Mouse (Mus musculus): Measurements from ENCODE around the gene Tdp1. TPM values are rescaled to one million over a fixed set of nuclear protein-coding genes. Genes with fewer than 3 reads are reported as not detected.

The Tdp1 gene
- polyA plus RNA-seq, 1 experiment, result 24.8 TPM

DNA sequence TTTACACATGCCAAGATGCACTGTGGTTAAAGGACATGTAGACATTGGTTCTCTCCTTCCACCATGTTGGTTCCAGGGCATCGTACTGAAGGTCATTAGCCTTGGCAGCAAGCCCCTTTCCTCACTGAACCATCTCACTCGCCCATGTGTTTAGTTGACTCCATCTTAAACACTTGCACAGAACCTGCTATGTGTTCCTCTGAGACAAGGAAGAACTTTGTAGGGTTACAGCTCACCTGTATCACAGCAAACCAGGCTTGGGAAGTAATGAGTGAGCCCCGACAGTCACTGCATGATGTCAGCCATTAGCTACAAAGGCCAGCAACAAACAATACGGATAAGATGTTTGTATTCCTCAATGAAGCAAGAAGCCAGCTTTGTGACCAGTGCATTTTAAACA lies 13.5 kb downstream of the Tdp1 start:
- H3K27ac ChIP-seq (ENCODE audit: insufficient read depth, low read length), result no peak overlapping the region
- no peak overlapping the region for H3K4me3 ChIP-seq (ENCODE audit: insufficient read depth, low read length)
- TF ChIP-seq CTCF (IDR thresholded peaks at IDR 0.05; ENCODE audit: borderline replicate concordance, insufficient read depth, low read length), result no peak
- TF ChIP-seq POLR2A (IDR thresholded peaks at IDR 0.05; ENCODE audit: low read depth, low read length), result no peak
- H3K4me1 ChIP-seq (ENCODE audit: control insufficient read depth, insufficient read depth, low read length), result peaks cover 3% of the 10 kb centered on the region

GRCm38 (mm10) chr12:99898248-99898870 lies 14.0 kb downstream of the Tdp1 start:
- no peak overlapping the region for H3K27ac ChIP-seq (ENCODE audit: insufficient read depth, low read length)
- no peak for TF ChIP-seq CTCF (IDR thresholded peaks at IDR 0.05; ENCODE audit: borderline replicate concordance, insufficient read depth, low read length)
- TF ChIP-seq POLR2A (IDR thresholded peaks at IDR 0.05; ENCODE audit: low read depth, low read length), result no peak

GRCm38 (mm10) chr12:99899991-99900390 lies 15.7 kb downstream of the Tdp1 start:
- peaks cover 5% of the 10 kb centered on the region for H3K4me1 ChIP-seq (ENCODE audit: control insufficient read depth, insufficient read depth, low read length)
- TF ChIP-seq POLR2A (IDR thresholded peaks at IDR 0.05; ENCODE audit: low read depth, low read length) (no peak), CTCF (IDR thresholded peaks at IDR 0.05; ENCODE audit: borderline replicate concordance, insufficient read depth, low read length) (no peak)
- no peak overlapping the region for H3K4me3 ChIP-seq (ENCODE audit: insufficient read depth, low read length)

More at GRCm38 (mm10) chr12:99898248-99898870, 14.0 kb downstream of the Tdp1 start:
- Histone ChIP-seq H3K4me1 (ENCODE audit: control insufficient read depth, insufficient read depth, low read length) (peaks cover 5% of the 10 kb centered on the region), H3K4me3 (ENCODE audit: insufficient read depth, low read length) (no peak overlapping the region)

GRCm38 (mm10) chr12:99901973-99902866 lies 17.9 kb downstream of the Tdp1 start:
- peak overlapping the region; percentile 84 for H3K27ac ChIP-seq (ENCODE audit: insufficient read depth, low read length)
- H3K4me1 ChIP-seq (ENCODE audit: control insufficient read depth, insufficient read depth, low read length), result peaks cover 10% of the 10 kb centered on the region
- H3K4me3 ChIP-seq (ENCODE audit: insufficient read depth, low read length), result no peak overlapping the region
- TF ChIP-seq CTCF (IDR thresholded peaks at IDR 0.05; ENCODE audit: borderline replicate concordance, insufficient read depth, low read length) (no peak), POLR2A (IDR thresholded peaks at IDR 0.05; ENCODE audit: low read depth, low read length) (no peak)

More at GRCm38 (mm10) chr12:99899991-99900390, 15.7 kb downstream of the Tdp1 start:
- H3K27ac ChIP-seq (ENCODE audit: insufficient read depth, low read length), result no peak overlapping the region

DNA sequence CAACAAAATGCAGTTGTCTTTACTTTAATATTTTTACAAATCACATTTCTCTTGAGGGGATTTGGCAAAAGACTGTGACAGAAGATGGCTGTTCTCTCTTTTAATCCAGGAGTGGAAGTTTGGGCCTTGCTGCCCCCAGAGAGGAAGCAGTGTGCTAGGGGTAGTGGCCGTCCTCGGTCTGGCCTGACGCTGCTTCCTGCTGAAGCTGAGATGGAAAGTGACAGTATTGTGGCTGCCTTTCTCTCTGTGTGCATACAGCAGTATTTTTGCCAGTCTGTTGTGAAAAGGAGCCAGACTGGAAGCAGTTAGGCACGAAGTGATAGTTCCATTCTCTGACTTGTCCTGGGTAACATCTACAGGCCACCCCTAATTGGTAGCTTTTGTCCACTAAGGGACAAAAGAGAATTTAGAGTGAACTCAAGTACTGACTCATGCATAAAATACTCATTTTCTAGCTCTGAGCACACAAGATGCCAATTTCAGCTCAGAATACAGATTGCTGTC lies 18.6 kb downstream of the Tdp1 start:
- Histone ChIP-seq H3K4me1 (ENCODE audit: control insufficient read depth, insufficient read depth, low read length) (peaks cover 10% of the 10 kb centered on the region), H3K4me3 (ENCODE audit: insufficient read depth, low read length) (no peak overlapping the region), H3K27ac (ENCODE audit: insufficient read depth, low read length) (peak overlapping the region; percentile 84)
- TF ChIP-seq POLR2A (IDR thresholded peaks at IDR 0.05; ENCODE audit: low read depth, low read length), result no peak
- TF ChIP-seq CTCF (IDR thresholded peaks at IDR 0.05; ENCODE audit: borderline replicate concordance, insufficient read depth, low read length), result no peak

GRCm38 (mm10) chr12:99904537-99904936 lies 20.2 kb downstream of the Tdp1 start:
- H3K27ac ChIP-seq (ENCODE audit: insufficient read depth, low read length), result no peak overlapping the region
- no peak overlapping the region for H3K4me3 ChIP-seq (ENCODE audit: insufficient read depth, low read length)
- peaks cover 10% of the 10 kb centered on the region for H3K4me1 ChIP-seq (ENCODE audit: control insufficient read depth, insufficient read depth, low read length)
- TF ChIP-seq POLR2A (IDR thresholded peaks at IDR 0.05; ENCODE audit: low read depth, low read length), result no peak
- TF ChIP-seq CTCF (IDR thresholded peaks at IDR 0.05; ENCODE audit: borderline replicate concordance, insufficient read depth, low read length), result no peak

- no peak overlapping the region for H3K27ac ChIP-seq (ENCODE audit: insufficient read depth, low read length)
- H3K4me3 ChIP-seq (ENCODE audit: insufficient read depth, low read length), result no peak overlapping the region
- TF ChIP-seq POLR2A (IDR thresholded peaks at IDR 0.05; ENCODE audit: low read depth, low read length) (no peak), CTCF (IDR thresholded peaks at IDR 0.05; ENCODE audit: borderline replicate concordance, insufficient read depth, low read length) (no peak)
- H3K4me1 ChIP-seq (ENCODE audit: control insufficient read depth, insufficient read depth, low read length), result peaks cover 3% of the 10 kb centered on the region; the same call in 1 of the 2 replicates
These were observed 27.1 kb downstream of the Tdp1 start for GRCm38 (mm10) chr12:99911466-99911865.

GRCm38 (mm10) chr12:99917800-99918427 lies 33.6 kb downstream of the Tdp1 start:
- no peaks in the 10 kb centered on the region for H3K4me1 ChIP-seq (ENCODE audit: control insufficient read depth, insufficient read depth, low read length)
- TF ChIP-seq CTCF (IDR thresholded peaks at IDR 0.05; ENCODE audit: borderline replicate concordance, insufficient read depth, low read length) (no peak), POLR2A (IDR thresholded peaks at IDR 0.05; ENCODE audit: low read depth, low read length) (no peak)
- no peak overlapping the region for H3K27ac ChIP-seq (ENCODE audit: insufficient read depth, low read length)
- no peak overlapping the region for H3K4me3 ChIP-seq (ENCODE audit: insufficient read depth, low read length)

DNA sequence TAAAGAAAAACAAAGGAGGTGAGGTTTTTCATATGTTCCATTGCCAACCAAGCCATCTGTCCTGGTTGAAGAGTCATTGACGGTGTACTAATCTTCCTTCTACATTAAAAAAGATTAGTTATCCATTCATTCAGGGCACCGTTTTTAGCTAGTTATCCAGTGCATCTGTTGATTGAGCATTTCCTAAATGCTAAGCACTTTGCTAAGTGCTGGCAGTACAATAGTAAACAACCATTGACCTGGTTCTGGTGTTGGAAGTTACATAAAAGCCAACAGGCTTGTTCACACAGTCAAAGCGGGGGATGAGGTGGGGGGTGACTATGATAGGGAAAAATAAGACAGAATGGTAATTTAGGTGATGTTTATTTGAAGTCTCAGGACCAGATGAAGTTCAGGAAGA lies 35.3 kb downstream of the Tdp1 start:
- Histone ChIP-seq H3K4me1 (ENCODE audit: control insufficient read depth, insufficient read depth, low read length) (no peaks in the 10 kb centered on the region), H3K27ac (ENCODE audit: insufficient read depth, low read length) (no peak overlapping the region), H3K4me3 (ENCODE audit: insufficient read depth, low read length) (no peak overlapping the region)
- TF ChIP-seq CTCF (IDR thresholded peaks at IDR 0.05; ENCODE audit: borderline replicate concordance, insufficient read depth, low read length), result no peak
- no peak for TF ChIP-seq POLR2A (IDR thresholded peaks at IDR 0.05; ENCODE audit: low read depth, low read length)

Measured in embryonic fibroblast, embryonic 13.5 days (primary cell).